Mouse (Mus musculus) heart, adult 2 months (tissue): ENCODE measurements around the gene Igf2r. TPM values are rescaled to one million over a fixed set of nuclear protein-coding genes. Genes with fewer than 3 reads are reported as not detected.
A peak's percentile ranks its signal among the peaks of the same experiment; 100 is the strongest.
"Not testable (repeated sequence)": the region's sequence is repeated elsewhere in the genome, so short reads cannot be mapped to it uniquely, and the experiment has no call there.

Experiments
- DNase-seq, 2 experiments: peaks; one replicate each; pipeline ENCODE4 v3.0.0; 2021
- H3K27ac ChIP-seq: fragments of 200-600 bp; 2 replicates; pipeline ENCODE4 v1.8.1; 2022
- H3K27me3 ChIP-seq: fragments of 200-500 bp; 2 replicates; pipeline ENCODE4 v1.6.1; 2012; ENCODE audit warnings: mild to moderate bottlenecking, low read length, inconsistent platforms, mixed read lengths; ENCODE audit not compliant: control insufficient read depth, insufficient read depth
- H3K36me3 ChIP-seq: fragments of 200-500 bp; 2 replicates; pipeline ENCODE4 v1.6.1; 2012; ENCODE audit warnings: low read length, inconsistent platforms; ENCODE audit not compliant: control insufficient read depth, insufficient read depth
- H3K4me1 ChIP-seq: fragments of 200-500 bp; 2 replicates; pipeline ENCODE4 v1.6.1; 2011; ENCODE audit warnings: low read length; ENCODE audit not compliant: control insufficient read depth, insufficient read depth
- H3K4me3 ChIP-seq: fragments of 200-600 bp; 2 replicates; pipeline ENCODE4 v1.8.1; 2022
- H3K79me2 ChIP-seq: fragments of 200-500 bp; replicated peaks from 2 replicates; pipeline ENCODE4 v1.6.1; 2012; ENCODE audit warnings: mild to moderate bottlenecking, inconsistent platforms, low read length, moderate library complexity, mixed read lengths; ENCODE audit not compliant: control insufficient read depth, insufficient read depth
- H3K9ac ChIP-seq: fragments of 200-500 bp; 2 replicates; pipeline ENCODE4 v1.6.1; 2012; ENCODE audit warnings: low read depth, mild to moderate bottlenecking, control low read depth, inconsistent platforms, low read length, mixed read lengths
- CTCF ChIP-seq: fragments of 200-600 bp; IDR thresholded peaks from 2 replicates; pipeline ENCODE4 v1.8.1; 2022; ENCODE audit warnings: antibody characterized with exemption, mild to moderate bottlenecking, moderate library complexity
- EP300 ChIP-seq: fragments of 200-500 bp; IDR thresholded peaks from 2 replicates; pipeline ENCODE4 v1.6.1; 2011; ENCODE audit warnings: low read depth, low read length, control low read depth; ENCODE audit not compliant: insufficient read depth
- POLR2A ChIP-seq: fragments of 200-500 bp; IDR thresholded peaks from 2 replicates; pipeline ENCODE4 v1.6.1; 2011; ENCODE audit warnings: mild to moderate bottlenecking, low read depth, low read length, control low read depth; ENCODE audit not compliant: insufficient read depth
- WGBS: fragments of 180-500 bp; shearing (Covaris S2); methylation state at CpG from one replicate; pipeline ENCODE4 v1.1.7; 2018; 5-methylcytosine and 5-hydroxymethylcytosine counted together
- intact Hi-C: fragments of 180-260 bp; cut with DNase I; formaldehyde crosslinking; loops from one replicate; pipeline ENCODE4 v1.15.1; 2025
- polyA plus RNA-seq: library from polyadenylated mRNA; depleted of rRNA; stranded (reverse); fragments of >200 nt; gene quantifications from 2 replicates; pipeline ENCODE4 v1.2.3, GENCODE M21; 2012
- total RNA-seq, 2 experiments: library from RNA; stranded (reverse); gene quantifications; 2 replicates each; pipeline ENCODE4 v1.2.3; 2021

Gene Igf2r
- total and polyA plus RNA-seq, 3 experiments, result 34.0 to 116 (median 98.9) TPM

DNA sequence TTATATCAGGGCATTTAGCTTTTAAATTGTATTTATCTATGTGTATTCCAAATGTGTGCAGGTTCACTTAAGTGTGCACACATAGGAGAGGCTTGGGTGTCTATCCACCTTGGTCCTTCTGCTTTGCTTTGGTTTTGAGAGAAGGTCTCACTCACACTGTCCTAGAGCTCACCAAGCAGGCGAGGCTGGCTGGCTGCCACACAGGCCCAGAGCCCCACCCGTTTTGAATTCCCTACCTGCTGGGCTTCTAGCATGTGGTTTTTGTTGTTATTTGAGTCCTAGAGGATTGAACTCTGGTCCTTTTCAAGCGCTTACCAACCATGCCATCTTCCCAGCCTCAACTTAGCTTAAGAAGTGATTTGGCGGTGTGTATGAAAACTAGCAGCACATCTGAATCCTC, 85.1 kb downstream of the Igf2r start:
- no peaks in the 10 kb centered on the region; the same call in 1 of the 2 replicates for H3K36me3 ChIP-seq
- H3K4me1 ChIP-seq, result peaks cover 6% of the 10 kb centered on the region; the same call in 1 of the 2 replicates
- no peak overlapping the region for H3K27ac ChIP-seq
- DNase-seq, result peak in 1 of 2 experiments; percentile 38
- no peaks in the 10 kb centered on the region for H3K27me3 ChIP-seq
- WGBS, result 57% methylated on average over 4 of the region's 4 CpGs
- intact Hi-C loops, result no loop called here
- no peak overlapping the region for H3K9ac ChIP-seq
- H3K79me2 ChIP-seq, result no peaks in the 10 kb centered on the region
- no peak overlapping the region for H3K4me3 ChIP-seq
- TF ChIP-seq POLR2A (no peak), CTCF (no peak)

DNA sequence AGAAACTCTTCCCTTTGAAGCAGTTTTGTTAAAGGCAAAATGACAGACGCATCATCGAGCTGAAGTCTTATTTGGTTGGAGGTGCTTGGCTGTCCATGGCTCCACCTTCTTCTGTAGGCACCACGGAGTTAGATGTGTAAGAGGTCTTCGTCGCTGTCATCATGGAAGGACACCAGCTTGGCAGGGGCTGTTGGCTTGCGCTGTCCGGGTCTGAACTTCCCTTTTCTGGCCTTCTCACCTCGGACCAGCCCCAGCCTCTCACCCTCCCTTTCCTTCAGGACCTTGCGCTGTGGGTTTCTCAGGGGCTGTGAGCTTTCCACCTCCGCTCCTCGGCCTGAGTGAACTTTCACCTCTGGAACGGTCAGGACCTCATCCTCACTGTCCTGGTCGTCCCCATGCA, 85.9 kb downstream of the Igf2r start:
- intact Hi-C loops, result no loop called here
- Histone ChIP-seq H3K9ac (no peak overlapping the region), H3K4me1 (peaks cover 3% of the 10 kb centered on the region; the same call in 1 of the 2 replicates), H3K27me3 (no peaks in the 10 kb centered on the region), H3K4me3 (no peak overlapping the region), H3K27ac (no peak overlapping the region), H3K36me3 (no peaks in the 10 kb centered on the region; the same call in 1 of the 2 replicates), H3K79me2 (no peaks in the 10 kb centered on the region)
- 86% methylated on average over 13 of the region's 13 CpGs for WGBS
- no peak for DNase-seq
- no peak for TF ChIP-seq EP300

DNA sequence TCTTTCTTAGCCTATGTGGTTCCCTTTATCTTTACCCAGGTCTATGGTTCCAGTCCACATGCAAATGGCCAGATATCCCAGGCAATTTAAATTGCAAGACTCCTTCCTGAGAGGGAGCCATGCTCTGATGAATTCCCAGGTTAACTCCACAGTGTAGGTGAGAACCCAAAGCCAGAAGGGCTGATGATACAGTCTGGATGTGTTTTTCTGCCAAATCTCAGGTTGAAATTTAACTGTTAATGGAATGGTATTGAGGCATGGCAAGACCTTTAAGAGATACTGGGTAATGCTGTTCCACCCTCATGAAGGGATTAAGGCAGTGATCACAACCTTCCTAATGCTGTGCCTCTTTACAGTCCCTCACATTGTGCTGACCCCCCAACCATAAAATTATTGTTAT, 91.2 kb downstream of the Igf2r start:
- H3K36me3 ChIP-seq, result no peaks in the 10 kb centered on the region
- no peak overlapping the region for H3K27ac ChIP-seq
- TF ChIP-seq POLR2A, result no peak
- no peak for TF ChIP-seq EP300
- no peak for TF ChIP-seq CTCF
- H3K4me3 ChIP-seq, result no peak overlapping the region
- DNase-seq, result no peak
- no peaks in the 10 kb centered on the region for H3K79me2 ChIP-seq
- H3K9ac ChIP-seq, result no peak overlapping the region
- no peaks in the 10 kb centered on the region for H3K27me3 ChIP-seq
- intact Hi-C loops, result no loop called here
- no peaks in the 10 kb centered on the region for H3K4me1 ChIP-seq

DNA sequence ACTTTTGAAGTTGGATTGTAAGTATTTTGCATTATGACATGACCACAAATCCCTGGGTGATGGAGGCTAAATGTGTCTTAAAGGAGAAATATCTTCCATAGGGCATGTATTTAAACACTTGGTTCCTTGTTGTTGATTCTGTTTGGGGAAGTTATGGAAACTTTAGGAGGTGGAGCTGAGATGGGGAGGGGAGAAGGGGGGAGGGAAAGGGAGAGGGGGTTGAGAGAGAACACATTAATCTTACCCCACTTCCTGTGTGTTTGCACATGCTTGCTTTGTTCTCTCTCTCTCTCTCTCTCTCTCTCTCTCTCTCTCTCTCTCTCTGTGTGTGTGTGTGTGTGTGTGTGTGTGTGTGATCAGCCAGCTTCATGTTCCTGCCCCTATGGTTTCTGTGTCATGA, 92.3 kb downstream of the Igf2r start:
- H3K36me3 ChIP-seq, result no peaks in the 10 kb centered on the region
- intact Hi-C loops, result no loop called here

DNA sequence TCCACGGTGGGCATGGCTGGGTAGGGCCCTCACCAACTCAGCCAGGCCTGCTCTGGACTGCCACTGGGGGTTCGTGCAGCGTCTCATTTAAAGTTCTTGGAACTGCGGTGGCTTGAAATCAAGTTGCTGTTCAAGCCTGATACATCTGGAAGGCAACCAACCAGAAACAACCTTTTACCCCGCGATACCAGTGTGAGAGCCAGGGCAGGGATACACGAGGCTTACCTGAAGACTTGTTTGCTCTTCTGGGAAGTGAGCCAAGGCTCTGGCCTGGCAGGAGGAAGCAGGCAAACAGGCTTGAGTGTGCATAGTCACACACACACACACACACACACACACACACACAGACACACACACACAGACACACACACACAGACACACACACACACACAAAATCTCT, 93.8 kb downstream of the Igf2r start, which contains the start of gene Slc22a1:
Slc22a1 (minus strand) TSS at position 184 of the 400 bp plus-strand sequence.
- DNase-seq, result no peak
- WGBS, result 68% methylated on average over 7 of the region's 7 CpGs
- H3K27me3 ChIP-seq, result no peaks in the 10 kb centered on the region
- H3K79me2 ChIP-seq, result no peaks in the 10 kb centered on the region
- H3K9ac ChIP-seq, result no peak within 1 kb of the TSS
- H3K4me1 ChIP-seq, result no peaks in the 10 kb centered on the region
- no peak within 1 kb of the TSS for H3K27ac ChIP-seq
- no peak within 1 kb of the TSS for H3K4me3 ChIP-seq
- intact Hi-C loops, result no loop called here
- TF ChIP-seq CTCF, result no peak
- TF ChIP-seq EP300, result no peak
- TF ChIP-seq POLR2A, result no peak
- no peaks in the 10 kb centered on the region for H3K36me3 ChIP-seq

More for the DNA sequence above, 92.3 kb downstream of the Igf2r start:
- Histone ChIP-seq H3K4me1 (no peaks in the 10 kb centered on the region), H3K4me3 (no peak overlapping the region), H3K79me2 (no peaks in the 10 kb centered on the region), H3K9ac (no peak overlapping the region), H3K27me3 (no peaks in the 10 kb centered on the region), H3K27ac (no peak overlapping the region)
- TF ChIP-seq POLR2A, result no peak
- TF ChIP-seq CTCF, result no peak
- no peak for TF ChIP-seq EP300
- DNase-seq, result no peak

DNA sequence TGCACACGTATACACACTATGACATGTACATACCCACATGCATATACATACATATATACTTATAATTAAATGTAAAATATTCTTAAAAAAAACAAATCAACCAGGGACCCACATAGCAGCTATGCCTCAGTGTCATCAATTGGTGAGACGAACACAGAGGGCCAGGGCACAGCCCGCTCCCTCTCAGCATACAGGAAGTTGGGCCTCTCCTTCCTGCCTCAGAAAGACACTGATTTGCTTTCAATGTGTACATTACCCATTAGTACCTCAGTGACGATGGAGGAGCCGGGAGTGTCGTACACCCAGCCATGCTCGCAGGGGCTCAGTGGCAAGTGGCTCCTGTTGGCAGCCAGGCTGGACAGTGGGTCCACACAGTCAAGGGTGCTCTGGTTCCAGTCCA, 94.5 kb downstream of the Igf2r start:
- H3K79me2 ChIP-seq, H3K27me3 ChIP-seq, H3K36me3 ChIP-seq, H3K9ac ChIP-seq, DNase-seq, H3K4me1 ChIP-seq, H3K27ac ChIP-seq, H3K4me3 ChIP-seq, intact Hi-C loops: not testable (repeated sequence)
- 75% methylated on average over 7 of the region's 7 CpGs for WGBS

DNA sequence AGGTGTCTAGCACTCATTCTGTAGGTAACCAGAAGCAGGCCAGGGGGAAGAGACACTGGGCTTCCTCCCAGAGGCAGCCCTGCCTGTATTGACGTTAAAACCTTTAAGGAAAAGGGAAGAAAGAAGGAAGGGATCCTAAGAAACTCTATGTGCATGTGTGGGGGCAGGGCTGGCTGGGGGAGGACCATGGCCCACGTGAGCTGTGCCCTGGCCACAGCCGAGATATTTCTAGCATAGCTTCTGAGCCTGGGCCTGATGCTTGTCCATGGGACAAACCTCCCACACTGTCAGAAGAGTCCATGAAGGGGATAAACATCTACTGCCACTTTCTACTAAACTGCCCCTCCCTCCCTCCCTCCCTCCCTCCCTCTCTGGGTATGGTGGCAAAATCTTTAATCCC, 95.6 kb downstream of the Igf2r start:
- Histone ChIP-seq H3K4me3 (no peak overlapping the region), H3K36me3 (no peaks in the 10 kb centered on the region), H3K4me1 (no peaks in the 10 kb centered on the region; the same call in 1 of the 2 replicates), H3K79me2 (no peaks in the 10 kb centered on the region), H3K27ac (no peak overlapping the region), H3K9ac (no peak overlapping the region), H3K27me3 (no peaks in the 10 kb centered on the region)
- intact Hi-C loops, result no loop called here
- DNase-seq, result no peak
- no peak for TF ChIP-seq EP300
- TF ChIP-seq CTCF, result no peak
- no peak for TF ChIP-seq POLR2A
- WGBS, result 68% methylated on average over 3 of the region's 3 CpGs
